Mouse (Mus musculus) liver, adult 2 months (tissue): ENCODE measurements at regions not wholly inside any gene's neighbourhood (a gene's known extent, or its start where the extent isn't known, plus 50 kb on each side); places are given as distances from the start of the nearest gene placed in this dataset.

ENCODE experiments used
- CTCF ChIP-seq: fragments of 200-500 bp; IDR thresholded peaks from 2 replicates; pipeline ENCODE4 v1.5.1; 2011; ENCODE audit warnings: low read depth, low read length, control low read depth
- POLR2A ChIP-seq: fragments of 200-500 bp; IDR thresholded peaks from 2 replicates; pipeline ENCODE4 v1.6.1; 2011; ENCODE audit warnings: low read length, control low read depth; ENCODE audit not compliant: insufficient read depth; ENCODE audit errors: extremely low read depth

DNA sequence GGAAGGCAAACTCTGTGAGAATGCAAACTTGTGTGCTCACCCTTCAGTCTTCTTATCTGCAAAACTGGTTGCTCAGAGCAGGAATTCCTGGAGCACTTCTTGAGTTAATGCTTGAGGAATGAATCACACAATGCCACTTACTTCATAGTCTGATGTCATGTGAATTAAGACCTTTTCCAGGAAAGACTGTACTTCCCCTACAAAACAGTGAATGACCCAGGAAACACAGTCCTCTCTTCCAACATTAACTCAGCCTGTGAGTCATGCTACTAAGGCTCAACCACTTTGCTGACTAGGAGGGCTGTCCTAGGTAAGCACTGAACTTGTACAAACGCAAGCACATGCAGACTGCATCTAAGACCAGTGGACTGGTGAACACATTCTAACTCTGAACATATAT, 112.5 kb upstream of the Rnf32 start:
- TF ChIP-seq CTCF = no peak
- no peak for TF ChIP-seq POLR2A
